Mouse (Mus musculus) forebrain, embryonic 11.5 days (tissue): Measurements from ENCODE around the gene Bhlhe40. TPM values are rescaled to one million over a fixed set of nuclear protein-coding genes. Genes with fewer than 3 reads are reported as not detected.

Experiments
- ATAC-seq: fragments of 200-750 bp; cut with Nextera tagmentation; replicated peaks from 2 replicates; pipeline ENCODE4 v1.8.0; 2017; ENCODE audit warnings: moderate TSS enrichment; ENCODE audit not compliant: low FRiP score
- DNase-seq: peaks from one replicate; pipeline ENCODE4 v3.0.0-alpha.2; 2017; ENCODE audit warnings: low spot score
- H3K27ac ChIP-seq: fragments of 300-500 bp; sonication (generic); 2 replicates; pipeline ENCODE4 v1.5.1; 2014; ENCODE audit warnings: low read depth, low read length
- H3K27me3 ChIP-seq: fragments of 300-500 bp; sonication (generic); 2 replicates; pipeline ENCODE4 v1.6.1; 2014; ENCODE audit warnings: mild to moderate bottlenecking, low read length, mixed read lengths; ENCODE audit not compliant: control insufficient read depth, insufficient read depth
- H3K36me3 ChIP-seq: fragments of 300-500 bp; sonication (generic); 2 replicates; pipeline ENCODE4 v1.6.1; 2014; ENCODE audit warnings: mild to moderate bottlenecking, low read length, moderate library complexity, mixed read lengths; ENCODE audit not compliant: control insufficient read depth, insufficient read depth
- H3K4me1 ChIP-seq: fragments of 300-500 bp; sonication (generic); replicated peaks from 2 replicates; pipeline ENCODE4 v1.6.1; 2014; ENCODE audit warnings: low read length, mixed read lengths; ENCODE audit not compliant: control insufficient read depth, insufficient read depth
- H3K4me2 ChIP-seq: fragments of 300-500 bp; sonication (generic); 2 replicates; pipeline ENCODE4 v1.6.1; 2014; ENCODE audit warnings: low read depth, mild to moderate bottlenecking, low read length, moderate library complexity, mixed read lengths; ENCODE audit not compliant: severe bottlenecking
- H3K4me3 ChIP-seq: fragments of 300-500 bp; sonication (generic); 2 replicates; pipeline ENCODE4 v1.5.1; 2014; ENCODE audit warnings: low read depth, low read length
- H3K9ac ChIP-seq: fragments of 300-500 bp; sonication (generic); 2 replicates; pipeline ENCODE4 v1.6.1; 2014; ENCODE audit warnings: low read length
- H3K9me3 ChIP-seq: fragments of 300-500 bp; sonication (generic); 2 replicates; pipeline ENCODE4 v1.6.1; 2016; ENCODE audit warnings: low read length, mixed read lengths; ENCODE audit not compliant: control insufficient read depth
- WGBS: fragments of 180-500 bp; shearing (Covaris S2); extraction: QIAGEN DNeasy Blood & Tissue Kit; methylation state at CpG from one replicate; pipeline ENCODE4 v1.1.7; 2014; 5-methylcytosine and 5-hydroxymethylcytosine counted together
- polyA plus RNA-seq: library from polyadenylated mRNA; unstranded; fragments of >200 nt; fragmentation: Nextera tagmentation; extraction: Ambion mirVana; gene quantifications from 2 replicates; pipeline ENCODE4 v1.2.1, GENCODE M21; 2014

Gene Bhlhe40
- polyA plus RNA-seq, 1 experiment from 2014 or later = 6.9 TPM

DNA sequence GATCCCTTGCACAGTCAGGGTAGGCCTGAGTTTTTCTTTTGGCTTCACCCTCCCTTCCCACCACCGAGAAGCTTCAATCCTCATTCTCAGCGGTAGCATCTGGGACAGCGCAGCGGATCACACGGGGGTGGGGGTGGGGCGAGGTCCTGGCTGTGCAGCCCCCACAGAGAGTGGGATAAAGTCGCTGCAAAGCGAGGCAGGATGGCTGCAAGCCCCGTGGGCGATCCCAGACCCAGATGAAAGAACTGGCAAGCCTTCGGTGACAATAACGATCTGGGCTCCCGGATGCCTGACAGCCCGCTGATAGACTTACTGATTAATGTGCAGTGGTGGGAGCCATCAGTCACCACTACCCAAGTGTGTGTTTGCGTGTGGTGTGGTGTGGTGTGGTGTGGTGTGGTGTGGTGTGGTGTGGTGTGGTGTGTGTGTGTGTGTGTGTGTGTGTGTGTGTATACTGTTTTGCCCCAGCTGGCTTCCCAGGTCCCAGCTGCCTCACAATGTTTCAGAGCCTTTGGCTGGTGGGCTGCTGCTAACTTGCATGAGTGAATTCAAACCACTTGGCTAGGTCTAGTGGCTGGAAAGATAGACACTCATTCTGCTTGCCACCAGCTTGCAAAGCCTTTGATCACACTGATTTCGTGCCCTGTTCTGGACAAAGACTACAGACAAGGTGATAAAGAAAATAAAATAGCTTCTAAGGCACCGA lies 40.4 kb downstream of the Bhlhe40 start:
- Histone ChIP-seq H3K27ac (no peak overlapping the region), H3K4me3 (no peak overlapping the region), H3K4me2 (peak overlapping the region; percentile 5; the same call in 1 of the 2 replicates), H3K36me3 (no peaks in the 10 kb centered on the region), H3K27me3 (no peaks in the 10 kb centered on the region), H3K9me3 (no peaks in the 10 kb centered on the region), H3K4me1 (peaks cover 5% of the 10 kb centered on the region; the same call in 1 of the 2 replicates), H3K9ac (peak overlapping the region; percentile 2; the same call in 1 of the 2 replicates)
- 21% methylated on average over 17 of the region's 17 CpGs for WGBS
- DNase-seq = no peak
- no peak for ATAC-seq

DNA sequence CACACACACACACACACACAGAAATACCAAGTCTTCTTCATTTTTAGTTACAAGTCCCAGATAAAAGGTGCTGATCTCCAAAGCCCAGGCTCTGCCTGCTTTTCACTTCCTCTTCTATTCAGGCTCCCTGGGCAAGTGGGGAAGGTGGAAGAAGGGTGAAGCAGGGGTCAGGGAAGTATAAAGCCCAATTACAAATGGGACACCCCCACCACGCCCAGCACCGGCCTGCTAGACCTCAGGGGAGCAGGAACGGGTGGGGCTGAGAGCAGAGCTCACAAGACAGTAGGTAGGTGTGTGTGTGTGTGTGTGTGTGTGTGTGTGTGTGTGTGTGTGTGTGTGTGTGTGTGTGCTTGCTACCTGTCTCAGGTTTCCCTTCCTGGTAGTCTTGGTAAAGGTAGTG lies 42.2 kb downstream of the Bhlhe40 start:
- no peaks in the 10 kb centered on the region for H3K9me3 ChIP-seq
- 36% methylated on average over 3 of the region's 3 CpGs for WGBS

GRCm38 (mm10) chr6:108703085-108703484 lies 42.7 kb downstream of the Bhlhe40 start:
- Histone ChIP-seq H3K27me3 (no peaks in the 10 kb centered on the region), H3K4me2 (no peak overlapping the region), H3K4me3 (no peak overlapping the region), H3K4me1 (peaks cover 5% of the 10 kb centered on the region; the same call in 1 of the 2 replicates), H3K27ac (no peak overlapping the region), H3K9ac (no peak overlapping the region), H3K9me3 (no peaks in the 10 kb centered on the region), H3K36me3 (no peaks in the 10 kb centered on the region)
- ATAC-seq (no peak), DNase-seq (no peak)
- WGBS = 93% methylated on average over 1 of the region's 1 CpGs

More for the DNA sequence above, 42.2 kb downstream of the Bhlhe40 start:
- no peaks in the 10 kb centered on the region for H3K27me3 ChIP-seq
- no peak overlapping the region for H3K4me3 ChIP-seq
- no peak overlapping the region for H3K27ac ChIP-seq
- no peak for DNase-seq
- H3K4me1 ChIP-seq = peaks cover 5% of the 10 kb centered on the region; the same call in 1 of the 2 replicates
- no peak overlapping the region for H3K4me2 ChIP-seq
- H3K9ac ChIP-seq = no peak overlapping the region
- ATAC-seq = no peak
- no peaks in the 10 kb centered on the region for H3K36me3 ChIP-seq

GRCm38 (mm10) chr6:108704316-108705080 lies 44.1 kb downstream of the Bhlhe40 start:
- DNase-seq = no peak
- 76% methylated on average over 9 of the region's 9 CpGs for WGBS
- H3K27ac ChIP-seq = no peak overlapping the region

DNA sequence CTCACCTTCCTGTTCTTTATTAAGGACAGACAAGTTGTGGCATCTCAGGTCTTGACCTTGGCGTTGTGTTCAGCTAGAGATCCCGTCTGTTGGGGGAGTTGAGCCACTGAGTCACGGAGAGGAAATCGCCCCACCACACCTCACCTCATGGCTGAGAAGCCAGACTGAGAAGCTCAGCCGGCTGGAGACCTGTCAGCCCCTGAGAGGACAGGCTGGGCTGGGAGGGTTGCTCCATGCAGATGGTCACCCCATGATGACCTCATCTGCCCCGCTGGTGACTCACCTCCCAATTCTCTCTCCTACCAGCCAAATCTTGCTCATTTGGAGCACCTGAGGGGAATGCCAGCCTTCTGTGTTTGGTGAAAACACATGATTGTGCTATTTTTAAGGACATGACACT lies 45.5 kb downstream of the Bhlhe40 start:
- no peak overlapping the region for H3K27ac ChIP-seq
- ATAC-seq (no peak), DNase-seq (no peak)

More at GRCm38 (mm10) chr6:108704316-108705080, 44.1 kb downstream of the Bhlhe40 start:
- H3K4me1 ChIP-seq = peaks cover 5% of the 10 kb centered on the region
- H3K36me3 ChIP-seq = no peaks in the 10 kb centered on the region
- no peak overlapping the region for H3K4me3 ChIP-seq
- H3K4me2 ChIP-seq = no peak overlapping the region
- H3K9me3 ChIP-seq = no peaks in the 10 kb centered on the region
- H3K27me3 ChIP-seq = no peaks in the 10 kb centered on the region
- H3K9ac ChIP-seq = no peak overlapping the region
- no peak for ATAC-seq

DNA sequence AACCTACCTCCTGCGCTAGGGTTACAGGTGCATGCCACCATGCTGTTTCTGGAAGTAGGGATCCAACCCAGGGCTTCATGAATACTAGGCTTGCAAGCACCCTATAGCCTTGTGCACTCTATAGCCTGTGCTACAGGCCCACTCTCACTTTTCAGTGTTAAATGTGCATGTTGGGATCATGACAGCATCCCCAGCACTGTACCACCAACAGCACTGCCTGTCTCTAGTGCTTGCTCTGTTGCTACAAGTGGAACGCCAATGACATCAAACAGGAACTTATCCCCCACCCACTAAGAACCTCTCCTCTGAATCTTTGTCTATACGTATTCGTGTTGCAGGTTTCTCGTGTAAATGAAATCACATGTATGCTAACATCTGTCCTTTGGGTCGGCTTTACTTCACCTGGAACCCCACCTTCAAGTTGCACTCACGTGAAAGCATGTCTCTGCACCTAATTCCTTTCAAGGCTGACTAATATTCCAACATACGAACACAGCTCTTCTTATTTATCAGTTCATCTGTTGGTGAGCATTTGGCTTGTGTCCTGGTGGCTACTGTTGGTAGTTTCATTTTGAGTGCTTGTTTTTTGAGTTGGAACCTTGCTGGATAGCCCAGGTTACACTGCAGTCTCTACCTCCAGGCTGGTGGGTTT lies 46.7 kb downstream of the Bhlhe40 start:
- Histone ChIP-seq H3K27me3 (no peaks in the 10 kb centered on the region), H3K36me3 (no peaks in the 10 kb centered on the region), H3K4me1 (peaks cover 2% of the 10 kb centered on the region; the same call in 1 of the 2 replicates), H3K9me3 (no peaks in the 10 kb centered on the region), H3K9ac (no peak overlapping the region), H3K4me2 (no peak overlapping the region), H3K27ac (no peak overlapping the region), H3K4me3 (no peak overlapping the region)
- 86% methylated on average over 8 of the region's 8 CpGs for WGBS
- DNase-seq (no peak), ATAC-seq (no peak)

More for the DNA sequence above, 45.5 kb downstream of the Bhlhe40 start:
- Histone ChIP-seq H3K9me3 (no peaks in the 10 kb centered on the region), H3K4me3 (no peak overlapping the region), H3K27me3 (no peaks in the 10 kb centered on the region), H3K9ac (no peak overlapping the region), H3K4me2 (no peak overlapping the region), H3K36me3 (no peaks in the 10 kb centered on the region), H3K4me1 (peaks cover 2% of the 10 kb centered on the region; the same call in 1 of the 2 replicates)
- WGBS = 81% methylated on average over 6 of the region's 6 CpGs

- 12% methylated on average over 9 of the region's 9 CpGs for whole genome bisulfite sequencing
- no peaks in the 10 kb centered on the region for H3K27me3 ChIP-seq
Observed at GRCm38 (mm10) chr6:108709131-108709470, 48.7 kb downstream of the Bhlhe40 start.

DNA sequence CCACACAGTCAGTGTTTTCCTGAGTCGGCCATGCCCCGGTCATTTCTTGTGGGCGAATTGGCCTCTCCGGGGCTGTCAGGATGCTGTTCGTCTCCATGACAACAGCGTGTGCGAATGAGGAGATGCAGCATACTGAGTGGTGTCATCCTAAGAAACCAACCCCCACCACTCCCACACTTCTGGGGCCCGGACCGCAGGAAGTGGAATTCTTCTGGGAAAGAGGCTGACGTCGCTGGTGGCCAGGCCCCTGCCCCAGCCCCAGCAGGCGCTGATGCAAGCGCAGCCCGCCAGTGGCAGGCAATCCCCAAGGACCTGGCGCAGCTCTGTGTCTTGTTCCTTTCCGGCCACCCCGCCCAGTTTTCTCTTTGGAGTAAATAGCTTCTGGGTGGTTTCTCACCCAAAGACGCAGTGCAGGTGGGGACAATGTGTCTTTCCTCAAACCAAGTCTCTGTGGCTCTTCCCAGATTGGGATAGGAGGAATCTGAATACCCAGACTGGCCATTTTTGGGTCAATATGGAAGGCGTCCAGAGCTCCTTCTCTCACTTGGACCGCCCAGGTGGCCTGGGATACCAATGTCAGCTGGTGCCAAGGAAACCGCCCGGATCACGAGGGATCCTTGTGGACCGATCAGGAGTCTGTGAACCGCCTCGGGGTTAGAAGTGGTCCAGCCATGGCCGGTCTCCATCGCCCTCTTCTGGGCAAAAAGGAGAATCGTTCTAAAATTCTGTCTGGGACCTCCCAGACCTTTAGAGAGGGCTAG lies 49.2 kb downstream of the Bhlhe40 start:
- 0% methylated on average over 29 of the region's 29 CpGs for WGBS

More at GRCm38 (mm10) chr6:108709131-108709470, 48.7 kb downstream of the Bhlhe40 start:
- H3K9me3 ChIP-seq = no peaks in the 10 kb centered on the region
- no peak for DNase-seq
- H3K4me1 ChIP-seq = peaks cover 2% of the 10 kb centered on the region; the same call in 1 of the 2 replicates
- H3K27ac ChIP-seq = no peak overlapping the region
- H3K4me3 ChIP-seq = peak overlapping the region; percentile 31
- H3K9ac ChIP-seq = peak overlapping the region; percentile 25
- H3K4me2 ChIP-seq = peak overlapping the region; percentile 77
- no peak for ATAC-seq
- no peaks in the 10 kb centered on the region for H3K36me3 ChIP-seq

More for the DNA sequence above, 49.2 kb downstream of the Bhlhe40 start:
- Histone ChIP-seq H3K4me2 (peak overlapping the region; percentile 77), H3K27ac (no peak overlapping the region), H3K36me3 (no peaks in the 10 kb centered on the region), H3K27me3 (no peaks in the 10 kb centered on the region), H3K4me1 (peaks cover 2% of the 10 kb centered on the region; the same call in 1 of the 2 replicates), H3K4me3 (peak overlapping the region; percentile 31), H3K9me3 (no peaks in the 10 kb centered on the region), H3K9ac (peak overlapping the region; percentile 25)
- DNase-seq (peak; percentile 88), ATAC-seq (peak; percentile 92)
